Mouse (Mus musculus): ENCODE data around the gene Prkcq. TPM values are rescaled to one million over a fixed set of nuclear protein-coding genes. Genes with fewer than 3 reads are reported as not detected.
"Not testable (repeated sequence)": the region's sequence is repeated elsewhere in the genome, so short reads cannot be mapped to it uniquely, and the experiment has no call there.

The Prkcq gene
- polyA plus RNA-seq, 1 experiment from 2014 or later, result 1.7 TPM

DNA sequence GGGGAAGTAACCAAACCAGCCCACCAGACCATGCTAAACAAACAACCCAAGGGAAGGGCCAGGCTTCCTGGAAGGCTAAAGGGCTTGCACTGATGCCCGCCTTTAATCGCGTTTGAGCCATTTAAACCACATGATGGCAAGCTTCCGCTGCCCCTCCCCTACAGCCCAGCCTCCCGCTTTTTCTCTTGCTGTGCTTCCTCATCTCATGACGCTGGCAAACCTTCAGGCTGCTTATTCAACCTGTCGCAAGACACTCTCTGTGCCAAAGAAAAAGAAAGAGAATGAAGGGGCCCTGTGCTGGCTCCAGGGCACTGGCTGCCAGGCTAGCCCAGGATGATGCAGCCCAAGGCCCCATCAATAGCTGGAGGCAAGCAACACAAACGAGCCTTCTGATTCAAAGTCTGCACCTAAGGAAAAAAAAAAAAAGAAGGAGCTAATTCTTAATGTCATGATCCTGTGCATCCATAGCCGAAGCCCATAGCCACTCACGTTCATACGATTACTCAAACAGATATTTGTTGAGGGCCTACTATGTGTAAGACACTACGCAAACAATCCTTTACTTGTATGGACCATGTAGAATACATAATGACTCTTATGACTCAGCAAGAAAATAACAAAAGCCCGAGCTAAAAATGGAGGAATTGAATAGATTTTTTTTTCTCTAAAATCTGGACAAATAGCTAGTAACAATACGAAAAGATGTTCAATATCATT lies 161.6 kb downstream of the Prkcq start:
- ATAC-seq (ENCODE audit: insufficient number of reproducible peaks, insufficient read depth, low FRiP score, low TSS enrichment, low read depth), result no peak
- no peaks in the 10 kb centered on the region for H3K36me3 ChIP-seq
- 66% methylated on average over 14 of the region's 14 CpGs for WGBS
- no peak overlapping the region for H3K4me2 ChIP-seq
- no peak overlapping the region for H3K9ac ChIP-seq (replicated peaks)
- H3K27ac ChIP-seq, result no peak overlapping the region
- H3K4me1 ChIP-seq (replicated peaks), result no peaks in the 10 kb centered on the region
- peaks cover 11% of the 10 kb centered on the region; the same call in 1 of the 2 replicates for H3K27me3 ChIP-seq
- H3K9me3 ChIP-seq, result no peaks in the 10 kb centered on the region
- no peak overlapping the region for H3K4me3 ChIP-seq (replicated peaks)

DNA sequence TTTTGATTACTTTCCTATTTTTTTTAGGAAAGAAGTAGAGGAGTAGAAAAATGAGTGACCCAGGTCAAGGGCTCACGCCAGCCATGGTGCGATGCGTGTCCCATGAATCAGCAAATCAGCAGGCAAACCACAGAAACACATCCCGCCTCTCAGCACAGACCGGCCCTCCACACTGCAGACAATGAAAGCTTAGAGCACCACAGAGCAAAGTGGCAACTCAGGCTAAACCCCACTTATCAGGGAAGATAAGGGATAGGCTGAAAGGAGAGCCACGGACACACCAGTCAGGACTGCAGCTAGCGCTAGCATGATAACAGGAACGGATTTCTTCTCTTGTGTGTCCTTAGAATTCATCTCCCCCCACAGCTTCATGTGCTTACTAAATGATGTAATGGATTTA lies 164.4 kb downstream of the Prkcq start:
- 70% methylated on average over 8 of the region's 8 CpGs for WGBS

DNA sequence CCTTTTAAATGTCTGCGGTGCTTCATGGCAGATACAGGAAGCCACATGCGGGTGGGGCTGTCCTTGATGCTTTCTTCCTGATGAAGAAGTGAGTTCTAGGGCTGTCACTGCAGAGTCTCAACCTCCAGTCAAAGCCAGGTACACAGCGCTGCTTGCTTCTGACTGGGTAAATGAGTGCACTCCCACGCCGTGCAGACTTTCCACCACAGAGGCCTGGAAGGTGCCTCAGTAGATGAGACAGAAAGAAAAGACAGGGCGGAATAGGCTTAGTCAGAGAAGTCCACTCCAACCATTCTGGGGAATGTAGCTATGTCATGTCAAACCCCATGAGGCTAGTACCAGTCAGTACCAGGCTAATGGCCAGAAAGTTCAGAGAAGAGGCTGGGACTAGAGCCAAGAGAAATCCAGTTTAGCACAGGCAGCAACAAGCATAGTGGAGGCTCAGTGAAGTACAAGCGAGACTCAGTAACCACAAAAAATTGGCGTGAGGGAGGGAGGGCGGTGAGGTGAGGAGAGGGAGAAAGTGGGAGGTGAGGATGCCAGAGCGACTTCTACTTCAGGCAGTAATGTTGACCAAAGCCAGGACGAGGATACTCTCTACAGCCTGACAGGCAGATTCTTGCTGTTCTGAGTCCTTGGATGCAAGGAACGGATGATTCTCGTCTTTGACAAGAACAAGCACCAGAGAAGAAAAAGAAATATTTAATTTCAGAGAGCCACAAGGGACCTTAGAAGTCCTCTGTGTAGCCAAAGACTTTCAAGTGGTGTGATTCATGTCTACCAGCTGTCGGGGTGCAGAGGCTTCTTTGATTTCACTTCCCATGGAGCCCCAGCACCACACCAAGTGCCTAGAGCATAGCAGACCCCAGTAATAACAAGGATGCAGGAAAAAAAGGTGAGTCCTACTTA lies 167.3 kb downstream of the Prkcq start:
- H3K4me3 ChIP-seq (replicated peaks), result no peak overlapping the region
- H3K9me3 ChIP-seq, result no peaks in the 10 kb centered on the region
- ATAC-seq (ENCODE audit: insufficient number of reproducible peaks, insufficient read depth, low FRiP score, low TSS enrichment, low read depth), result no peak
- WGBS, result 77% methylated on average over 14 of the region's 14 CpGs
- H3K4me1 ChIP-seq (replicated peaks), result no peaks in the 10 kb centered on the region
- H3K9ac ChIP-seq (replicated peaks), result no peak overlapping the region
- no peak overlapping the region for H3K27ac ChIP-seq
- H3K27me3 ChIP-seq, result no peaks in the 10 kb centered on the region
- no peak overlapping the region for H3K4me2 ChIP-seq
- no peaks in the 10 kb centered on the region for H3K36me3 ChIP-seq

More for the DNA sequence above, 164.4 kb downstream of the Prkcq start:
- H3K9ac ChIP-seq (replicated peaks), result no peak overlapping the region
- H3K9me3 ChIP-seq, result no peaks in the 10 kb centered on the region
- no peaks in the 10 kb centered on the region for H3K36me3 ChIP-seq
- no peak overlapping the region for H3K4me3 ChIP-seq (replicated peaks)
- no peak overlapping the region for H3K4me2 ChIP-seq
- no peaks in the 10 kb centered on the region for H3K4me1 ChIP-seq (replicated peaks)
- no peak for ATAC-seq (ENCODE audit: insufficient number of reproducible peaks, insufficient read depth, low FRiP score, low TSS enrichment, low read depth)
- H3K27me3 ChIP-seq, result peaks cover 4% of the 10 kb centered on the region; the same call in 1 of the 2 replicates
- H3K27ac ChIP-seq, result no peak overlapping the region

- no peak overlapping the region for H3K9ac ChIP-seq (replicated peaks)
- H3K4me1 ChIP-seq (replicated peaks), result no peaks in the 10 kb centered on the region
- H3K27ac ChIP-seq, result no peak overlapping the region
- H3K36me3 ChIP-seq, result no peaks in the 10 kb centered on the region
- no peak overlapping the region for H3K4me3 ChIP-seq (replicated peaks)
- H3K27me3 ChIP-seq, result no peaks in the 10 kb centered on the region
- ATAC-seq (ENCODE audit: insufficient number of reproducible peaks, insufficient read depth, low FRiP score, low TSS enrichment, low read depth), result no peak
- 92% methylated on average over 3 of the region's 3 CpGs for WGBS
- H3K4me2 ChIP-seq, result no peak overlapping the region
- H3K9me3 ChIP-seq, result no peaks in the 10 kb centered on the region
These were observed 172.8 kb downstream of the Prkcq start for GRCm38 (mm10) chr2:11344691-11345090.

GRCm38 (mm10) chr2:11346419-11346818 lies 174.5 kb downstream of the Prkcq start:
- H3K4me2 ChIP-seq; H3K9ac ChIP-seq (replicated peaks); H3K27me3 ChIP-seq; H3K27ac ChIP-seq; H3K4me1 ChIP-seq (replicated peaks); H3K36me3 ChIP-seq; H3K9me3 ChIP-seq; ATAC-seq (ENCODE audit: insufficient number of reproducible peaks, insufficient read depth, low FRiP score, low TSS enrichment, low read depth); H3K4me3 ChIP-seq (replicated peaks): not testable (repeated sequence)
- WGBS, result 88% methylated on average over 6 of the region's 6 CpGs

GRCm38 (mm10) chr2:11347791-11348190 lies 175.9 kb downstream of the Prkcq start:
- Histone ChIP-seq H3K4me1 (replicated peaks) (no peaks in the 10 kb centered on the region), H3K27me3 (no peaks in the 10 kb centered on the region), H3K9ac (replicated peaks) (no peak overlapping the region), H3K4me3 (replicated peaks) (no peak overlapping the region), H3K4me2 (no peak overlapping the region), H3K36me3 (no peaks in the 10 kb centered on the region), H3K9me3 (no peaks in the 10 kb centered on the region), H3K27ac (no peak overlapping the region)
- 79% methylated on average over 3 of the region's 3 CpGs for WGBS
- ATAC-seq (ENCODE audit: insufficient number of reproducible peaks, insufficient read depth, low FRiP score, low TSS enrichment, low read depth), result no peak
